Mouse (Mus musculus) cortical plate, adult 2 months (tissue): ENCODE data around the gene Thpo.

Experiments used
- CTCF ChIP-seq: fragments of 200-500 bp; IDR thresholded peaks from 2 replicates; pipeline ENCODE4 v1.5.1; 2011; ENCODE audit warnings: mild to moderate bottlenecking, control low read depth, low read length; ENCODE audit not compliant: insufficient read depth; ENCODE audit errors: extremely low read depth
- POLR2A ChIP-seq: fragments of 200-500 bp; IDR thresholded peaks from 2 replicates; pipeline ENCODE4 v1.6.1; 2011; ENCODE audit warnings: mild to moderate bottlenecking, low read length, control low read depth; ENCODE audit not compliant: insufficient read depth; ENCODE audit errors: extremely low read depth

- no peak for TF ChIP-seq POLR2A
- 0 out of 2 replicates have a peak, but pooled peaks have one; percentile 4 for TF ChIP-seq CTCF
Observed at GRCm38 (mm10) chr16:20716841-20717180, 17.5 kb downstream of the Thpo start.
